Mouse (Mus musculus): ENCODE data around the gene Gm4922. TPM values are rescaled to one million over a fixed set of nuclear protein-coding genes. Genes with fewer than 3 reads are reported as not detected.

Gene Gm4922
- polyA plus RNA-seq (2015; fragmentation: Nextera tagmentation; extraction: Ambion mirVana) = 0.23 and 0.50 TPM in 2 replicates

DNA sequence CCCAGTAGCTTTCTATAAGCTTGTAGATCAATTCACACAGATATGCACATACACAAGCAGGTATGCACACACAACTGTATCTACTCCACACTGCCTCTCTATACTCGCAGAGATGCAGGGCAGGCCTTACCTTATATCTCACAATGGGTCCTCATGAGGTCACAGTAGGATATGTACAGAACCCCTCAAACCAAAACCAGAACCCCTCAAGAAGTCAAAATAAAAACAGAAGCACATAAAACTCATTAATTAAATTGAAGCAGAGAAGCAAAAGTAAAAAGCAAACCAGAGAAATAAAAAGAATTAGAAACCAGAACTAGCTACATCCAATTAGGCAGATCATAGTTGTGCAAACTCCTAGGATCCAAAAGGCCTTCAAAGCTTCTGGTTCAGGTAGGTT is at the start of gene Gm4922:
TSS of gene Gm4922 (minus strand) at position 101 of the 400 bp plus-strand sequence.

DNA sequence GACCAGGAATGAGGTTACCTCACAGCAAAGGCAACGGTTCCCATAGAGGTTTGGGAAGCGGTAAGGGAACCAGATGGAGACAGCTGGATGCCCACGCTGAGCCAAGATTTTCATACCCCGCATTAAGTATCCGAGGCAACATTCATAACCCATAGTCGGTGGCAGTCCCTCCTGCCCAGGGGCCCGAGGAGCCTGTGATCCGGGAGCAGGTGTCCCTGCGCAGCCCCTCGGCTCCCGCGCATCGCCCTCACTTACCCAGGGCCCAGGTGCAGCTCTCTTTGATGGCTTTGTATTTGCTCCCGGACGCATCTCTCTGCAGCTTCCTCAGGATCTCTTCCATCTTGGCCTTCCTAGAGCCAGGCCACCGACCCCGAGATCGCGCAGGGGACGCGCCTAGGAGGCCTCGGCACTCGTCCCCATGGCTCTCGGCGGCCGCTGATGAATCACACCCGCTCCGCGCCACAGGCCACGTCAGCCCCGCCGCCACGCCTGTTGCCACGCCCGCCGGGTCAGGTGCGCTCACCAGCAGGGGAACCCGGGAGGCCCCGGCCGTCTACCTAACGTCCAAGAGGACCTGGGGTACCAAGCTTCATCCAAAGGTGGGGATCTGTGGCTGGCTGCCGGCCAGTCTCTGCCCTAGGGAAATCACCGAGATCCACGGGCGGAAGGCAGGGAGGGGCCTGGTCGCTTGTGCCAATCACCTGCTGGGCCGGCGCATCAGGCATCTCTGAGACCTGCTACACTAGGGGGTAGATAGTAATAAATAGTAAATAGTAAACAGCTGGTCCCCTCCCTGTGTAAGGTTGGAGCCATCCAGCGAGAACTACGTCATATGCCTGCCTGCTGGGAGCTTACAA is 43.1 kb downstream of the Gm4922 start, which contains the start of gene Arfgef3:
TSS of gene Arfgef3 (minus strand) at position 664 of the 857 bp plus-strand sequence.

Other genes starting within 250 kb of the Gm4922 start
- 20.2 and 22.7 TPM in 2 replicates for gene Hebp2, start 240.7 kb downstream of the Gm4922 start, polyA plus RNA-seq (2015; fragmentation: Nextera tagmentation; extraction: Ambion mirVana)
- gene Arfgef3, start 42.8 kb downstream of the Gm4922 start, polyA plus RNA-seq (2015; fragmentation: Nextera tagmentation; extraction: Ambion mirVana) = 7.4 and 8.4 TPM in 2 replicates
- 16.7 and 17.4 TPM in 2 replicates for gene Perp, start 58.2 kb upstream of the Gm4922 start, polyA plus RNA-seq (2015; fragmentation: Nextera tagmentation; extraction: Ambion mirVana)
- 1.3 and 1.8 TPM in 2 replicates for gene Tnfaip3, start 228.9 kb upstream of the Gm4922 start, polyA plus RNA-seq (2015; fragmentation: Nextera tagmentation; extraction: Ambion mirVana)